Mouse (Mus musculus) small intestine, adult 2 months (tissue): ENCODE results near the gene Aff3.

Source experiments
- CTCF ChIP-seq: fragments of 200-500 bp; IDR thresholded peaks from 2 replicates; pipeline ENCODE4 v1.5.1; 2012; ENCODE audit warnings: low read depth, mild to moderate bottlenecking, control low read depth, inconsistent platforms, low read length, moderate library complexity, mixed read lengths; ENCODE audit not compliant: insufficient replicate concordance, insufficient read length; ENCODE audit errors: extremely low read depth
- POLR2A ChIP-seq: fragments of 200-500 bp; IDR thresholded peaks from 2 replicates; pipeline ENCODE4 v1.6.1; 2012; ENCODE audit warnings: low read depth, mild to moderate bottlenecking, control low read depth, inconsistent platforms, low read length, moderate library complexity

GRCm38 (mm10) chr1:38307821-38308704, 356.7 kb downstream of the Aff3 start:
- TF ChIP-seq CTCF (no peak), POLR2A (no peak)
